Mouse (Mus musculus) right cerebral cortex, postnatal 25 days (tissue): ENCODE measurements around the gene Hist1h2af.
A peak's percentile ranks its signal among the peaks of the same experiment; 100 is the strongest.
"Not testable (repeated sequence)": the region's sequence is repeated elsewhere in the genome, so short reads cannot be mapped to it uniquely, and the experiment has no call there.

Experiments used
- DNase-seq: peaks from one replicate; pipeline ENCODE4 v3.0.0; 2022

Hist1h2af gene

DNA sequence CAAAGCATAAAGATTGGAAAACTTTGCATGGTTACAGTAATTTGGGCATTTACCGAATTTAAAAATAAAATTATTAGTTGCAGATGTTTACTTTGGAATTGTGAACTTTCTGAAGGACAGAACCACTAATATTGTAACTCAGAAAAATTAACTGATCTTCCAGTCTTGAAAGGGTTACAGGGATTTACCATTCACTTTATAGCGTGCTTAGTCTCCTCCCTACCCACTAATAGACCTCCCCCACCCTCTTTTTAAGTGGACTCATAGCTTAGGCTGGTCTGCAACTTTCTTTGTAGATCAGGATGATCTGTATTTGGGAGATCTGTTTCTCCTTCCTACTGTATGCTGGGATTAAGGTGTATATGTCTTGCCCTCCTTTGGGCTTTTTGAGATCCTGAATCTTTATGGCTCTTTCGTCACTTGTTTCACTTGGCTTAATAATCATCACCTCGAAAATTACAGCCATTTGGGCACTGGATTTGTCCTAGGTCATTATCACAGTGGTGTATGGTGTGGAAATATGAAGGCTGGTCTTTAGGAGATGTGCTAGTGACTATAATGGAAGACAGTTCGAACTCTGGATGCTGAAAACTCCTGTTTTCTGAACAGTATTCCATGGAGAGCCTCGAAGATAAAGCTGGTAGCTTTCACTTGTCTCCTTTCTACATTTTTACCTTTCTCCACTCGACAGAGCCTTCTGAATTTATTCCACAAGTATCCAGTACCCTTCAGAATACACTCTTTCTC lies 2.5 kb downstream of the Hist1h2af start:
- no peak for DNase-seq

DNA sequence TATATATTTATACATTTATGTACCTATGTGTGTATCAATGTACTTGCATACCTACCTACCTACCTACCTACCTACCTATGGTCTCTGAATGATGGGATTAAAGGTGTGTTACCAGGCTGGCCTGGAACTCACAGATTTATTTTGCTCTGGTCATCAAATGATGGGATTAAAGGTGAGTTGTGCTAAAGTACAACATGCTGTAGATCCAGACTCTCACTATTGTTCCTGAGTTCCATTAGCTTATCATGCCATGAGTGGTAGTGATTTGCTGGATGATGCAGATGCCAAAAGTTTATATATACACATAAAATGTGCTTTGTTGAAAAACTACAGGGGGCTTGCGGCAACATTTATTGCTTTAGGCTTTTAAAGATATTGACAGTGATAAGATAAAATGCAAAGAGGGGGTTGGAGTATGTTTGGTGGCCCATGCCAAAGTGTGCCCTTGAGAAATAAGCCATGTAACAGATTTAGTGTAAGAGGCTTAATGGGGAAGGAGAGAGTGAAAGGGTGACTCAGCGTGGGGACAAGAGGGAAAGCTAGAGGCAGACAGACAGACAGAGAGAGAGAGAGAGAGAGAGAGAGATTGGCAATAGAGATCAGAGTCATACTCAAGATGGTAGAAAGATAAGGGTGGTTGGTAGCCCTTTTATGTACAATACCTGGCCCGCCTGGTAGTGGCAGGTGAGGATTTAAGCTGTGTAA lies 3.5 kb downstream of the Hist1h2af start:
- no peak for DNase-seq

DNA sequence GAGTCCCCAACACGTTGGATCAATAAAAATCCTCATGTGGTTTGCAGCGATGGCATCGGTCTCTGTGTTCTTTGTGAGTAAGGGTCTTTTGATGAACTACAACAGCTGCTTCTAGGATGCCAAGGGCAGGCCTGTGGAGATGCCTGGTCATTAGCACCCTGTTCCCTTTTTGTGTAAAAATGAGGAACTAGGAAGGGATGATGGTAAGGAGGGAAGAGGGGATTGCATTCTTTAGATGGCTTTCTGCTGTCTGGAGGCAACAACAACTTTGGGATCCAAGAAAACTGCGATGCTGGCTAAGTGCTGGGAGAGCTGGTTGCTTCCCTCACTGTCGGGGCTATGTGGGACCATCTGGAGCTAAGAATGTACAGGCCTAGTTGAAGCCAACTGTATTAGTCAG lies 4.5 kb downstream of the Hist1h2af start:
- no peak for DNase-seq

DNA sequence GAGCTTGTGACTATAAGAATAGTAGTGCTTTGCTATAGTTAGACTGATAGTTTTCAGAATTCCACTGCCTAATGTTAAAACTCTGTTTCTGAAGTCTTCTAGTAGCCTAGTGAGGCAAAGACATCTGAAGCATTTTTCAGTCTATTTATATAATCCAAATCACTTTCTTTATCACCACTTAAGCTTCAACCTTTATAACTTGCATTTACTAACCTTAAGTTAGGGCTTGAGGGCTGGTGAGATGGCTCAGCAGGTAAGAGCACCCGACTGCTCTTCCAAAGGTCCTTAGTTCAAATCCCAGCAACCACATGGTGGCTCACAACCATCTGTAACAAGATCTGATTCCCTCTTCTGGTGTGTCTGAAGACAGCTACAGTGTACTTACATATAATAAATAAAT lies 6.1 kb downstream of the Hist1h2af start:
- DNase-seq = not testable (repeated sequence)

DNA sequence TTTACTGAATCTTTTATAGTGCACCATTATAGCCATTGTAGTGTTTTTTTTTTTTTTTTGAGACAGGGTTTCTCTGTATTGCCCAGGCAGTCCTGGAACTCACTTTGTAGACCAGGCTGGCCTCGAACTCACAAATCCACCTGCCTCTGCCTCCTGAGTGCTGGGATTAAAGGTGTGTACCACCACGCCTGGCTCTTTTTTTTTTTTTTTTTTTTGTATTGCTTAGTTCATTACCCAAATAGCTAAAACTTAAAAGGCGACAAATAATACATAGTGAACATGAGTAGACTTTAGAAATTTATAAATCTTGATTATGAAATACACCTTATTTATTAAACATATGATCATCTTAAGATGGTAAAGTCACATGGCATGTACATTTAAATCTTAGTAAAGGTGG lies 7.8 kb downstream of the Hist1h2af start:
- DNase-seq = no peak

DNA sequence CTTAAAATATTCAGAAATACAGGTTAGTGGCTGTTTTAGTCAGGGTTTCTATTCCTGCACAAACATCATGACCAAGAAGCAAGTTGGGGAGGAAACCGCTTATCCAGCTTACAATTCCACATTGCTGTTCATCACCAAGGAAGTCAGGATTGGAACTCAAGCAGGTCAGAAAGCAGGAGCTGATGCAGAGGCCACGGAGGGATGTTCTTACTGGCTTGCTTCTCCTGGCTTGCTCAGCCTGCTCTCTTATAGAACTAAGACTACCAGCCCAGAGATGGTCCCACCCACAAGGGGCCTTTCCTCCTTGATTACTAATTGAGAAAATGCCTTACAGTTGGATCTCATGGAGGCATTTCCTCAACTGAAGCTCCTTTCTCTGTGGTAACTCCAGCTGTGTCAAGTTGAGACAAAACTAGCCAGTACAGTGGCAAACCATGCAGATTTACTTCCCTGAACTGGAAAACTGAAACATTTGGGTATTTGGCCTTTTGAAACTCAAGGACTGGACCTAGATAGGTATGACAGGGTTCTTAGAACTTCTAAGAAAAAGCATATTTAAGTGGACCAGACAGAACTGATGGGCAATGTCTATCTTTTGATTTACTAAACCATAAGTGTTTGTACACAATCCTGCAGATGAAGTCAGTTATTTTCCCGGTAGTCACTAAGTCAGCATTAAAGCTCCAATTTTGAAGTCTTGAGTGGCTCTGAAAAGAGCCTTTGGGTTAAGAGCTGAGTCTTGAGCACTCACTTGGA lies 8.7 kb downstream of the Hist1h2af start:
- DNase-seq = not testable (repeated sequence)

DNA sequence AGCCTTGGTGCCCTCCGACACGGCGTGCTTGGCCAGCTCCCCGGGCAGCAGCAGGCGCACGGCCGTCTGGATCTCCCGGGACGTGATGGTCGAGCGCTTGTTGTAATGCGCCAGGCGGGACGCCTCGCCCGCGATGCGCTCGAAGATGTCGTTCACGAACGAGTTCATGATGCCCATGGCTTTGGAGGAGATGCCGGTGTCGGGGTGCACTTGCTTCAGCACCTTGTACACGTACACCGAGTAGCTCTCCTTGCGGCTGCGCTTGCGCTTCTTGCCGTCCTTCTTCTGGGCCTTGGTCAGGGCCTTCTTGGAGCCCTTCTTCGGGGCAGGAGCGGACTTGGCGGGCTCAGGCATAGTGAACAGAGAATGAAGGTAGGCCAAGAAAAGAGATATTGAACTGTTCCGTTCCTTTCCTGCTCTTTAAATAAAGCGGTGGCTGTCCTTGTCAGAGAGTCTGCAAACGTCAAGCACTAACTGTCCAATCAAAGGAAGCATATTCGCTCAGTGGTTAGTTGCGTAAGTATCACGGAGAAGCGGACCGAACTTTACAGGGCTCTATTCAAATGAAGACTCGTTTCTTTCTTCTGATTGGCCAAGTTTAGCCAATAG lies 9.4 kb downstream of the Hist1h2af start, which contains the start of gene Hist1h2bh:
TSS of gene Hist1h2bh (minus strand) at position 394 of the 609 bp plus-strand sequence.
- peak; percentile 69 for DNase-seq

DNA sequence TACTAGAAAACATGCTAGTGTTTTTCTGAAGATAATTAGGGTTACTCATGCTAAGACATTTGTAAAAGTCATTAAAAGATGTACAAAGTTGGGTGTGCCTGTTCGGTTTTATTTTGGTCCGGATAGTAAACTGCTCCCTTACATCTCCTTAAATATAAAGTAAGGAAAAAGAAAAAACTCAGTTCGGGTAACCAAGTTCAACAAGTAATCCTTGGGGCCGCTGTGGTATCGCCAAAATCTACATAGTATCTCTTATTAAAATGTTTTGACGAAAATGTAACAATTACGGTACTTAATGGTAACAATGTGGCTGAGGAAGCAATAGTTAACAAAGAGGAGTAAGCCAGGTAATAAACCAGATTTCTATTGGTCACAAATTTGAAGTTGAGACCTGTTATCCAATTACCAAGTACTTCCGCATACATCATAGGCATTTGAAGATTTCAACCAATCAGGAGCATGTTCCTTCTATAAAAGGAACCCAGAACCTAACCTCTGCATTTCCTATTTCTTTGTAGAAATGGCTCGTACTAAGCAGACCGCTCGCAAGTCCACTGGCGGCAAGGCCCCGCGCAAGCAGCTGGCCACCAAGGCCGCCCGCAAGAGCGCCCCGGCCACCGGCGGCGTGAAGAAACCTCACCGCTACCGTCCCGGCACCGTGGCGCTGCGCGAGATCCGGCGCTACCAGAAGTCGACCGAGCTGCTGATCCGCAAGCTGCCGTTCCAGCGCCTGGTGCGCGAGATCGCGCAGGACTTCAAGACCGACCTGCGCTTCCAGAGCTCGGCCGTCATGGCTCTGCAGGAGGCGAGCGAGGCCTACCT lies 10.5 kb downstream of the Hist1h2af start, which contains the start of gene Hist1h3f:
TSS of gene Hist1h3f (plus strand) at position 88 of the 822 bp plus-strand sequence.
- peak; percentile 67 for DNase-seq

DNA sequence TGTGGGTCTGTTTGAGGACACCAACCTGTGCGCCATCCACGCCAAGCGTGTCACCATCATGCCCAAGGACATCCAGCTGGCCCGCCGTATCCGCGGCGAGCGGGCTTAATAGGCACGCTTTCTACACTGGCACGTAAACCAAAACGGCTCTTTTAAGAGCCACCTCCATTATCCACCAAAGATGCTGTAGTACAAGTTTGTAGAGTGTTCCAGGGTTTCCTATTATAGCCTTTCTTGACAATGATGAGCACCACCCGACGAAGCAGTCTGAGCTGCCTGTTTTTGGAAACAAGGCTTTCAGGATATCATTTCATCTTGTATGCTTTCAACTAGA lies 11.0 kb downstream of the Hist1h2af start:
- peak; percentile 19 for DNase-seq

DNA sequence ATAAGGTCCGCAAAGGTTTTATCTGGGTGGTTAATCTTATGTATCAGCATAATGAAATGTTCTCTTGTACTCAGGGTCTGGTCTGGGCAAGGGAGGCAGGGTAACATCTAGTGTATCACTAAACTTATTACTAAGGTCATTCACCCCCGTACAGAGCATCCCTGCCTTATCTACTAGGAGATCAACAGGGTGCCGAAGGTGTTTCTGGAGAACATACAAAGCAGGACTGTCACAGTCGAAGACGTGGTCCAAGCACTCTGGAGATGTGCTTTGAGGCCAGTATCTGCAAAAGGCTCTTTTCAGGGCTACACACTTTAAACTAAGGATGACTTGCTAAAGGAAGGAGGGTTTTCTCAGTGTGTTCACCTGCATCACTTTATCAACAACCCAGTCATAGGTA lies 13.0 kb downstream of the Hist1h2af start:
- DNase-seq = no peak

DNA sequence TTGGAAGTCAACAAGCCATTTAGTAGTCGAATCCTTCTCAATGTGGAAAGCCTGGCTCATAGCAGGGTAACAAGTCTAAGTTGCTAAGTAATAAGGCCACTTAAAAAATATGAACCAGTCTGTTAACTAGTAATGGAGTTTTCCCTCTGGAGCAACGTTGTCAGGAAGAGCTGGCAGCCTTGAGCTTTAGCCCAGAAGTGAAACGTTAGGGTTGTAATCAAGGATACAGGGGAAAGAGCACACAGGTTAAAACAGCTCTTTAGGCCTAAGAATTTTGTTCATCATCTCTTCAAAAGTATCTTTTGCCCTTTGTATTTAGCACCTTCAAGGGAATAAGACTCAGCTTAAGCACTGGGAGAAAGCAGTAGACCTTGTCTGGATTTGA lies 17.0 kb downstream of the Hist1h2af start:
- DNase-seq = no peak

DNA sequence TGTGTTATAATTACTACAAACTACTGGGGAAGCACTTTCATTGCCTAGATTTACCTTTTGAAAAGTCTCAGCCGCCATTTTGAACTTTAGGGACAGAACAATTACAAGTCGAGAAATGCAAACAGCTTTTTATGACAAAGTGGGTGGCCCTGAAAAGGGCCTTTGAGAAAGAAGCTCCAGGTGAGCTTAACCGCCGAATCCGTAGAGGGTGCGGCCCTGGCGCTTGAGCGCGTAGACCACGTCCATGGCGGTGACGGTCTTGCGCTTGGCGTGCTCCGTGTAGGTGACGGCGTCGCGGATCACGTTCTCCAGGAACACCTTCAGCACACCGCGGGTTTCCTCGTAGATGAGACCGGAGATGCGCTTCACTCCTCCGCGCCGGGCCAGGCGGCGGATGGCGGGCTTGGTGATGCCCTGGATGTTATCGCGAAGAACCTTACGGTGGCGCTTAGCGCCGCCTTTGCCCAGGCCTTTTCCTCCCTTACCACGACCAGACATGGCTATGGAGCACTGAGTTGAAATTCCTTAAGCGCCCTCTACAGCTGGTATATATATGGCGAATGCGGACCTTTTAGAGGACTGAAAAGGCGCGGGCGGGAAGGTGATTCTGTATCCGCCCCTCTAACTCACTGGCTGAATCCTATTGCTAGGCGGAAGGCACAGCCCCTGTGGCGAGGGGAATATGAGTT lies 17.6 kb downstream of the Hist1h2af start, which contains the start of gene Hist1h4f:
TSS of gene Hist1h4f (minus strand) at position 503 of the 689 bp plus-strand sequence.
- DNase-seq = peak; percentile 92

DNA sequence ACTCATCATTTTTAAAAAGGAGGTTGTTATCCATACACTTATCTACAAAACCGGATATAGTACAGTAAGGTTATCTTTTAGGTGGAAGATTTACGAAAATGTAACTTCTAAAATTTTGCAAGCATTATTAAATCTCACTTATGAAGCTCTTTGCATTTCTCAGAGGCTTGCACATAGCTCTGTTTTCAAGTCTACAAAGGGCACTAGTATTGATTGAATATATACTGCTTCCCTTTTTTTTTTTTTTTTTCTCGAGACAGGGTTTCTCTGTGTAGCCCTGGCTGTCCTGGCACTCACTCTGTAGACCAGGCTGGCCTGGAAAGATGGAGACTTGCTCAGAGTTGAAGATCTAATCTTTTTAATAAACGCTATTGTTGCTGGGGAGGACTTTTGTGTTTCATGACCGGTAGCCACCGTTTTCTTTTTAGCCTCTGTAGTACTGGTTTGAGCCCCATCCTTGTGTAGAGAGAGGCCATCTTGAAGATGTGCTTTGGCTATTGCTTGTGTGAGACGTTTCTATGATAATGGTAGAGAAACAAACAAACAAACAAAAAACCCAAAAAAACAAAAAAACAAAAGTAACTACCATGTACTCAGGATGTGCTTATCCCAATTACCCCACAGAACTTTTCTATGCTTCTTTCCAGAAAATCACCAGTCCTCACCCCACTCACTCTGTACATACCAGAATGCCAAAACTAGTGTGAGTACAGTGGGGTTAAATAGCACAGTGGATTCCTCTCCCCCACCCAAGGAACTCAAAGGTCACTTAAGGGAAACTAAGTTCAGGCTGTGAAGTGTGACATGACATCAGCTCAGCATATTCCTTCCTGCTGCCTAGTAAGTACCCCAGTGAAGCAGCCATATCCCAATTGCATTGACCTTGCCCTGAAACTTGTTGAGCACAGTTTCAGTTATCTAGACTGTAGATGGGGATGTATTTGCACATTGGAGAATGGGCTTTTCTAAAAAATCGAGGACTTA lies 18.5 kb downstream of the Hist1h2af start:
- DNase-seq = no peak

DNA sequence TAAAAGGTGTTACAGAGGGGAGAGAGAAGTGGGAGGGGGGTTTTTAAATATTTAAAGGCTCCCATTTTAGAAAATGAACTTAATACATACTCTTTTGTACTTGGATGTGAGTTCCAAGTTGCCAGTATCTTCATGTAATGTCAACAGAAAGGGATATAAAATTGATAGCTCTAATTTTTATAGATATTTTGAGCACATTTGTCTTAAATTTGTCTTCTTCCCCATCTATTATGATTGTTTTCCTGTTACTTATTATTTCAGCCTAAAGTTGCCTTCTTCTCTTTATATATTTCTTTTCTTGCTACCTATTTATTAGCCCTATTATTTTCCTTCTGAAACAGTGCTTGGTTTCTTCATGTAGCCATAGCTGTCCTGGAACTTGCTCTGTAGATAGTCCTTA lies 19.3 kb downstream of the Hist1h2af start, which contains the start of gene Hist1h1d:
TSS of gene Hist1h1d (plus strand) at position 301 of the 400 bp plus-strand sequence.
- DNase-seq = no peak

DNA sequence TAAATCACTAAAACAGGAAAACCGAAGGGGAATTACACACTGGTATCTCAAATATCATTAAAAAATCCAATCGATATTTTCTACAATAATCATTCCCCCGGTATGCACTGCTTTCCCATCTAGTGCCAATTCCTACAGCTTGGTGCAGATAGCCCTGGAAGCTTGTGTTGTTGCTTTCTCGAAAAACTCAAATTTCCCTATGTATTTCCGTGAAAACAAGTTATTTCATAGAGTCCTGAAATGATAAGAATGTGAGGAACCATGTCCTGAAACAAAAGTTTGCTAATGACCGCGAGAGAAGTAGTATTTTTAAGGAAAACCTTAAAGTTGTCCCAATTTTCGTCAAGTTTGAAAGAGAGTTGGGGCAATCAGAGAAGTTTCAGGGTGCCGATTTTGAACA lies 20.7 kb downstream of the Hist1h2af start:
- no peak for DNase-seq

DNA sequence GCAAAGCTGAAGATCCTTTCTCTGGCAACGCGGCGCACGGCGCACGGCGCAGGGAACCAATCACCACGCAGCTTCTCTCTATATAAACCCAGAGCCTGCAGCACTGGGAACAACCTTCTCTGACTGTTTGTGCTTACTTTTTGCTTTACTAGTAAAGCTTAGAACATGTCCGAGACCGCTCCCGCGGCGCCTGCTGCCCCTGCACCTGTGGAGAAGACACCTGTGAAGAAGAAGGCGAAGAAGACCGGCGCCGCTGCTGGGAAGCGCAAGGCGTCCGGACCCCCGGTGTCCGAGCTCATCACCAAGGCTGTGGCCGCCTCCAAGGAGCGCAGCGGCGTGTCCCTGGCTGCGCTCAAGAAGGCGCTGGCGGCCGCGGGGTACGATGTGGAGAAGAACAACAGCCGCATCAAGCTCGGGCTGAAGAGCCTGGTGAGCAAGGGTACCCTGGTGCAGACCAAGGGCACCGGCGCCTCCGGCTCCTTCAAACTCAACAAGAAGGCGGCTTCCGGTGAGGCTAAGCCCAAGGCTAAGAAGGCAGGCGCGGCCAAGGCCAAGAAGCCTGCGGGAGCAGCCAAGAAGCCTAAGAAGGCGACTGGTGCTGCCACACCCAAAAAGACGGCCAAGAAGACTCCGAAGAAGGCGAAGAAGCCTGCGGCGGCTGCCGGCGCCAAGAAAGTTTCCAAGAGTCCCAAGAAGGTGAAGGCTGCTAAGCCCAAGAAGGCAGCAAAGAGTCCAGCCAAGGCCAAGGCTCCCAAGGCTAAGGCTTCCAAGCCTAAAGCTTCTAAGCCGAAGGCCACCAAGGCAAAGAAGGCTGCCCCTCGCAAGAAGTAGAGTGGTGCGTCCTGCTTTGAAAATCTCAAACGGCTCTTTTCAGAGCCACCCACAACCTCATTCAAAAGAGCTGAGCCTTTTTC lies 21.5 kb downstream of the Hist1h2af start:
- DNase-seq = peak; percentile 79

DNA sequence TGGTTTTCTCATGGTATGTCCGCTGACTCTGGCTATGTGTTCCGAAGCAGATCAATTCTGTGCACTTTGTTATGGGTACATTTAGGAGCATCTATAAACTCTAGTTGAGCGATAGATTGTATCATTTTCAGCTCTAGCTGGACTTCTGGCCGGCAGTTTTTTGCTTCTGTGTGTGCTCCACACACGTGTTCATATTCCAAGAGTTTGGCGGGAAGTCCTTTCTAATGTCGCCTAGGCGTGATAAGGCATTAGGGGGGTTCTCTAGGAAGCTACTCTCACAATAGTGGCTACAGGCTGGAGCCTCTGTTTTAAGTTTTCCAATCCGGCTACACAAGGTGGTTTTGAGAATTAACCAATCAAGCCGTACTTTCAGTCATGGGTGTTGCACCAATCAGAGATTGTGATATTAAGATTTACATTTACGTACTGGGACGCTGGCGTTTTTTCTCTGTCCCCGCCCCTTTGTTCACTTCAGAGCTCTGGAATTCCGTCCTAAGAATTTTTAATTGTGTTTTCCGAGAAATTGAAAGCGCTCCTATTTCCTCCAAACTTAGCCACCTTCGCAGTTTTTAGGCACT lies 22.2 kb downstream of the Hist1h2af start:
- DNase-seq = no peak

DNA sequence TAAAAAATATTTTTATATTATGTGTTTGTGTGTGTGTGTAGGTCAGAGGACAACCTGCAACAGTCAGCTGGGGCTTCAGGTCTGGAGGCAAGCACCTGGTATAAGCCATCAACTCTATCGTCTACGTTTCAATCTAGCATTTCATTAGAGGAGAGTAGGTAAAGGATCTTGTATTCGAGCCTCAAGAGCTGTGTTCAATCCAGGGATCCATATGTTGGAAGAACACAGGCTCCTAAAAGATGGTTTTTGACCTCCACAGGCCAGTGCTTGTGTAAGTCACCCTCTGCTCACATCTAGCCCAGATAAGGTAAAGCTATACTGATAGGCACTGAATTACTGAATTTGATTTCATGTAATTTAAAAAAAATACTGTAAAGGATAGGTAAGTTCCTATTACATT lies 23.2 kb downstream of the Hist1h2af start:
- no peak for DNase-seq

DNA sequence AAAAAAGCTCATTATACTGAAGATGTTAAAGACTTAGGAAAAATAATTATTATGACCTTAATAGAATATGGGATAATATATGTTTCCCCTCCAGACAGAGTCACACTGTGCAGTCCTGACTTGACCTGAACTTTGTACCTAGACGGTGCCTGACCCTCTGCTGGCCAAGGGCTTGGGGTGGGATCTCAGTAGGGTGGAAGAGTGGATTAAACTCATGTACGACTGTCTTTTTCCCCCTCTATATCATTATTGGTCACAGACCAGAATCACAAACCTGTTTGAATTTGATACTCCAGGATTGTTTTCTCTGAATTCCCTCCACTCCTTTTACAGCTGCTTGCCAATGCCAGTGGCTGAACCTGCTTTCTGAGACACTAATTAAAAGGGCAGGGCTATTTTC lies 27.0 kb downstream of the Hist1h2af start:
- not testable (repeated sequence) for DNase-seq
